Mouse (Mus musculus) hindbrain, embryonic 10.5 days (tissue): Measurements from ENCODE around the gene 4933415A04Rik. TPM values are rescaled to one million over a fixed set of nuclear protein-coding genes. Genes with fewer than 3 reads are reported as not detected.

Source experiments
- DNase-seq: peaks from one replicate; pipeline ENCODE4 v3.0.0-alpha.2; 2017; ENCODE audit warnings: low spot score
- H3K27ac ChIP-seq: fragments of 300-500 bp; sonication (generic); 2 replicates; pipeline ENCODE4 v1.5.1; 2016; ENCODE audit warnings: mild to moderate bottlenecking, moderate library complexity
- H3K27me3 ChIP-seq: fragments of 300-500 bp; sonication (generic); 2 replicates; pipeline ENCODE4 v1.6.1; 2016; ENCODE audit warnings: mild to moderate bottlenecking; ENCODE audit not compliant: poor library complexity, insufficient read depth, severe bottlenecking
- H3K36me3 ChIP-seq: fragments of 300-500 bp; sonication (generic); 2 replicates; pipeline ENCODE4 v1.6.1; 2016; ENCODE audit warnings: mild to moderate bottlenecking, moderate library complexity
- H3K4me1 ChIP-seq: fragments of 300-500 bp; sonication (generic); replicated peaks from 2 replicates; pipeline ENCODE4 v1.6.1; 2016; ENCODE audit warnings: mild to moderate bottlenecking
- H3K4me3 ChIP-seq: fragments of 300-500 bp; sonication (generic); 2 replicates; pipeline ENCODE4 v1.5.1; 2016; ENCODE audit warnings: mild to moderate bottlenecking, moderate library complexity
- H3K9me3 ChIP-seq: fragments of 300-500 bp; sonication (generic); 2 replicates; pipeline ENCODE4 v1.6.1; 2016; ENCODE audit warnings: mild to moderate bottlenecking, moderate library complexity
- WGBS: fragments of 180-500 bp; shearing (Covaris S2); methylation state at CpG from one replicate; pipeline ENCODE4 v1.1.7; 2016; 5-methylcytosine and 5-hydroxymethylcytosine counted together
- polyA plus RNA-seq: library from polyadenylated mRNA; unstranded; fragments of >200 nt; fragmentation: Nextera tagmentation; extraction: Ambion mirVana; gene quantifications from 2 replicates; pipeline ENCODE4 v1.2.1, GENCODE M21; 2016

Gene 4933415A04Rik
- polyA plus RNA-seq, 1 experiment from 2014 or later = 10.4 TPM

DNA sequence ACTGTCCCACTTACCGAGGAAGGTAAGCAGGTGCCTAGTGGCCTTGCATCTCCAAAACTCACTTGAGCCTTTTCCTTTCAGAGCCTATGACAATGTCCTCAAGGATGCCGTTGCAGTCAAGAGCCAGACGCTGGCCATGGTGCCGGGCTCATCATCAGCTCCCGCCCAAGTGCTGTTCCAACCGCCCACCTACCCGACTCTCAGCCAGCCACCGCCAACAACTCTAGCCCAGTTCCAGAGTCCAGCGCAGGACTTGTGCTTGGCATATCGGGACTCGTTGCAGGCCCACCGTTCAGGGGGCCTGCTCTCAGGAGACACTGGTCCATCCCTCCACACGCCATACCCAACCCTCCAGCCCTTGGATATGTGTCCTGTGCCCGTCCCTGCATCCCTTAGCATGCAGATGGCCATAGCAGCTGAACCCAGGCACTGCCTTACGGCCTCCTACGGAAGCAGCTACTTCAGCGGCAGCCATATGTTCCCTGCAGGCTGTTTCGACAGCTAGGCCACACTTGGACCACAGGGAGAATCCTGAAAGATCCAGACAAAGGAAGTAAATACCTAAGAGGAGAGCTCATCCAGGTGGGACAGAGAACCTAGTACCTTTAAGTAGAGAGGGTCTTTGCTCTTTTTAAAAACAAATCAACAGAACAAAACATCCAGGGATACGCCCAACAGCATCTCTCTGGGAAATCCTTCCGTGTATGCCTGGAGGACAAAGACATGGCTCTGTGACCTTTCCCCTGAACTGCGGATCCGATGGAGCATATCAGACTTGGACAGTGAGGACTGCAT lies 1.4 kb upstream of the 4933415A04Rik start:
- H3K9me3 ChIP-seq = no peaks in the 10 kb centered on the region
- no peaks in the 10 kb centered on the region for H3K27me3 ChIP-seq
- no peak for DNase-seq
- peaks cover 85% of the 10 kb centered on the region for H3K36me3 ChIP-seq
- peak overlapping the region; percentile 17 for H3K27ac ChIP-seq
- 88% methylated on average over 22 of the region's 22 CpGs for WGBS
- H3K4me3 ChIP-seq = no peak overlapping the region
- peaks cover 12% of the 10 kb centered on the region for H3K4me1 ChIP-seq

DNA sequence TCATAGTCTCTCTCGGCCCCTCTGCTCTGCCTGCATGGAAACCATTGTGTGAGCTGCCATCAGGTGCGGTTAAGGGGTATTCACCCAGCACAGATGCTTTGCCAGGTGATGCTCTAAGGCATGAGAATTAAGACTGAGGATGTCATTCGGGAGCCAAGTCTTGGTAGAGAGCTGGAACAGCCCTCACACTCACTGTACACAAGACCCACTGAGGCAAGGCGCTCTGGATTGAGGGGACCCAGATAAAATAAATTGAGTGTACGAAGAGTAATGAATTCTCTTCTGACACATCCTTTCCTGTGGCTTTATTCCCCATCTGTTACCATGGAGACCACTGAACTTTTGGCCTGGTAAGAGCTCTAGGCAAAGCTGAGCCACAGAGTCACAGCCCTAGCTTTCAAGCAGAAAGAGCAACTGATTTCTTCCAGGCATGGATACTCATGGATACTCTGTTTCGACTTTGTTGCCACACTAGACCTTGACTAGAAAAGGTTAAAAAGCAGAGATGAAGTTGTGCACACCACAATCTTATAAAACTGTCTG lies 2.8 kb downstream of the 4933415A04Rik start:
- DNase-seq = no peak
- H3K4me1 ChIP-seq = peaks cover 12% of the 10 kb centered on the region

DNA sequence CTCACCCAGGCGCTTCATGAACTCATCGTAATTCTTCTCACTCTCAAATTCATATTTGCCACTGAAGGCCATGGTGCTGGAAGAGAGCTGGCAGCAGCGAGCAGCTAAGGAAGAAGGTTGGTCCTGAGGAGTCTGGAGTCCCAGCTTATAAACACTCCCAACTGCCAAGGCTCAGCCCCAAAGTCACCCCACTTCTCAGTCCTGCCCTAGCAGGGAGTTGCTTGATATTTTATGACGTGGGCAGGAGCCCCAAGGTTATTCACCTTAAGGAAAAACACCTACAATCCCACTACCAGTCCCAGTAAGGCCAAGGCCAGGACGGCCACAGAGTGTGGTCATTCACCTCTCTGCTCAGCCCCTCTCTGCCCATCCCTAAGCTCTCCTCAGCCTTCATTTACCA lies 14.6 kb downstream of the 4933415A04Rik start, which contains the start of gene Fabp6:
Fabp6 (minus strand) TSS at position 101 of the 400 bp plus-strand sequence.
- WGBS = 90% methylated on average over 5 of the region's 5 CpGs
- Histone ChIP-seq H3K36me3 (no peaks in the 10 kb centered on the region), H3K9me3 (no peaks in the 10 kb centered on the region), H3K27ac (no peak within 1 kb of the TSS), H3K4me3 (no peak within 1 kb of the TSS), H3K27me3 (no peaks in the 10 kb centered on the region), H3K4me1 (no peaks in the 10 kb centered on the region)
- no peak for DNase-seq

More for the DNA sequence above, 2.8 kb downstream of the 4933415A04Rik start:
- H3K36me3 ChIP-seq = peaks cover 44% of the 10 kb centered on the region
- H3K4me3 ChIP-seq = no peak overlapping the region
- no peak overlapping the region for H3K27ac ChIP-seq
- no peaks in the 10 kb centered on the region for H3K9me3 ChIP-seq
- H3K27me3 ChIP-seq = no peaks in the 10 kb centered on the region
- 74% methylated on average over 6 of the region's 6 CpGs for WGBS

DNA sequence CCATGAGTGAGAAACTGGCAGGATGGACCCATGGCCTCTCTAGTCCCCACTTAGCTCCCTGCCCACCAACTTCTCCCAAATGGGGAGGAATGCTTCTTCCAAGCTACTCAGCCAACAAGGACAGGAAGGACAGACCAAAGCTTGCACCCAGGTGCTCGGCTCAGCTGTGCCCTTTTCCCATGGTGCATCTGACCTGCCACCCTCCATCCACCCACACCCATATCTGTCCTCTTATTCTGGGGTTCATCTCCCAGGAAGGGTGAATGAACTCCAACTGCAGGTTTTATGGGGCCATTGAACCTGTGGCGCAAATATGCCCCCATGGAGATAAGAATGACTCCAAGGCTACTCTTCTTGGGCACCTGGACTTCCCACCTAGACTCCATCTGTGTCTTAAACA lies 17.4 kb downstream of the 4933415A04Rik start:
- Histone ChIP-seq H3K36me3 (no peaks in the 10 kb centered on the region), H3K9me3 (no peaks in the 10 kb centered on the region), H3K4me3 (no peak overlapping the region), H3K27me3 (no peaks in the 10 kb centered on the region), H3K4me1 (no peaks in the 10 kb centered on the region), H3K27ac (no peak overlapping the region)
- DNase-seq = no peak
- WGBS = 93% methylated on average over 2 of the region's 2 CpGs

DNA sequence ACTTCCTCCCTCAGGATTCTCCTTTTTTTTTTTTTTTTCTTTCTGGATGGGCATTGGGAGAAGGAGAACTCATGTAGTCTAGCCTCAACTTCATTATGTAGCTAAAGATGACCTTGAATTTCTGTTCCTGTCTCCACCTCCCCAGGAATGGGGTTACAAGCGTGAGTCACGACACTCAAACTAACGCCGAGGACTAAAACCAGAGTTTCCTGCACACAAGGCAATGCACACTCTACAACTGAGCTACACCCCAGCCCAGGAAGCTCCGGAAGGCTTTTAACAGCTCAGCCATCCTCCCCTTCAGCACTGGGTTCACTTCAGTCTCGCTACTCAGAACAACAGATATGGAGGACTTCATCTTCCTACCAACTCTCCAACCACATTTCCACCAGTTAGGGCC lies 18.1 kb downstream of the 4933415A04Rik start:
- no peaks in the 10 kb centered on the region for H3K27me3 ChIP-seq
- H3K9me3 ChIP-seq = no peaks in the 10 kb centered on the region
- H3K4me1 ChIP-seq = no peaks in the 10 kb centered on the region
- no peak for DNase-seq
- no peak overlapping the region for H3K4me3 ChIP-seq
- H3K27ac ChIP-seq = no peak overlapping the region
- 91% methylated on average over 6 of the region's 6 CpGs for WGBS
- H3K36me3 ChIP-seq = no peaks in the 10 kb centered on the region

DNA sequence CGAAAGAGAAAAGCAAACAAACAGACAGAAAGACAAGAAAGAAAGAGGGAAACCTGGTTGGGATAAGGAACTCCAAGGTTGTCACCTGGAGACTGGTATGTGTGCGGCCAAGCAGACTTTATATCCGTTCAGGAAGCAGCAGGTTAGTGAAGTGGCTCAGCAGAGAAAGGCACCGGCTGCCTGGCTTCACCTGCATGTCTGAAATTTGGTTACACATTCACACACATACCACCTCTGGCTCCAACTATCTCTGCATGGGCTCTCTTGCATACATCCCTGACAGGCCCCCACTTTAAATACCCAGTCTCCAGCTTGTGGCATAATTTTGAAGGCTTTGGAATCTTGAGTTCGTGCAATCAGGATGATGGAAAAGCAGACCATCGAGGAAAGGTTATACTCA lies 19.0 kb downstream of the 4933415A04Rik start:
- H3K27ac ChIP-seq = no peak overlapping the region
- no peaks in the 10 kb centered on the region for H3K4me1 ChIP-seq
- H3K36me3 ChIP-seq = no peaks in the 10 kb centered on the region
- no peak for DNase-seq
- no peak overlapping the region for H3K4me3 ChIP-seq
- no peaks in the 10 kb centered on the region for H3K9me3 ChIP-seq
- 89% methylated on average over 6 of the region's 6 CpGs for WGBS
- H3K27me3 ChIP-seq = no peaks in the 10 kb centered on the region

DNA sequence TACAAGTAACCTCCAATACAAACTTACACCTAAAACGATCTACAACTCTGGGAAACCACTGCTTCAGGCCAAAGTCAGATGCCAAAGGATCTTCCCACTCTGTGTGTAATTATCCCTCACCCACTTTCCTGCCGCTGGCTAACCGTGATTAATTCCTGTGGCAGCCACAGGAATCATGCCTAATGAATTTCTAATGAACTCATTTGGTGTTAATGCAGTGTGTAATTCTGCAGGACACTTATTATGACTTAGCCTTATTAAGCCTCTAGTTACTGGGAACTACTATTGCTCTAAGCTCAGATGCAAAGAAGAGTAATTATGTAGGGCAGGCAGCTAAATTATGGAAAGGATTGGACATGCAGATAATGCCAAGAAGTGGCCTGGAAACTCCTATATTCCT lies 21.6 kb downstream of the 4933415A04Rik start:
- Histone ChIP-seq H3K9me3 (no peaks in the 10 kb centered on the region), H3K36me3 (no peaks in the 10 kb centered on the region), H3K4me3 (no peak overlapping the region), H3K4me1 (peaks cover 10% of the 10 kb centered on the region), H3K27ac (no peak overlapping the region), H3K27me3 (no peaks in the 10 kb centered on the region)
- DNase-seq = no peak
- 78% methylated on average over 3 of the region's 3 CpGs for WGBS

DNA sequence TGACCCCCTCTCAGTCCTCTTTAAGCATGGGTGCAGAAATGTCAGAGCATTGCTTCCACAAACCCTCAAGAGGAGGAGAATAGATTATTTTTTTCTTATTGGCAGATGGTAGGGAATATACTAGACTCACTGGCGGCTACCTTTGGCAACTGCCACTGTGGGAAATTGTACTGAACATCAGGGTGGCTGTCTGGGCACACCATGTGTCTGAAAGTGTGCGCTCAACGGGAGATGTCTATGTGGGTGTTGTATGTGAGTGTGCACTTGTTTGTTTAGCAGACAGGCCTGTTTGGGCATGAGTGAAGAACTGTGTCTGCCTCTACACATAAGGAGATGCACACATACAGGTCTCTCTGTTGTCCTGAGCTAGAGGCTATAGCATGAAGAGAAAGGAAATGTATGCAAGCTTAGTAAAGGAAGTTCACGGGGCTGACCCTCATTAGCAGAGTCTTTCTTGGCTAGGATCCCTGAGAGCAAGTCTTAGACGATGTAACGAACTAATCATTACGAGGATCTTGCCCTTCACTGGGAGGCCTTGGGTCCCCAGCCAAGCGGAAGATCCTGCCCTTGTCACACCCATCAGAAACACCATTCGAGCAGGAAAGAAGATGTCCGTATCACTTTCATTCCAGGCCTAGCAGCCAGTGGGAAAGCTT lies 23.3 kb downstream of the 4933415A04Rik start:
- Histone ChIP-seq H3K4me1 (peaks cover 10% of the 10 kb centered on the region), H3K9me3 (no peaks in the 10 kb centered on the region), H3K4me3 (no peak overlapping the region), H3K27ac (no peak overlapping the region), H3K27me3 (no peaks in the 10 kb centered on the region), H3K36me3 (no peaks in the 10 kb centered on the region)
- 86% methylated on average over 10 of the region's 10 CpGs for WGBS
- DNase-seq = no peak

DNA sequence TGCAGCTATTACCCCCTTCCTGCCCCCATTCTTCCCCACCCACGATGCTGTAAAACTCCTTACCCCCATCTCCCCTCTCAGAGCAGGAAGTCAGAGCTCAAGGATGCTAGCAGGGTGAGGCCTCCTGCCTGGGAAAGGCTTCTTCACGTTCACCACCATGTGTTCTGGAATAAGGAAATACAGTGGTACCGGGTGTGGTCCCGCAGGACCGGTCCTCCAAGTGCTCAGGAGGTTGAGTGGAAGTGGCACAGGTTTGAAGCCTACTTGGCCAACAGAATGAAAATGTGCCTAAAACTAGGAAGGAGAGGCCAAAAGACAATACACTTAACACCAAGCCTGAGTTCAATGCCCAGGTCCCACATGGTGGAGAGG lies 23.8 kb downstream of the 4933415A04Rik start:
- DNase-seq = no peak
- H3K4me1 ChIP-seq = peaks cover 10% of the 10 kb centered on the region
- 89% methylated on average over 5 of the region's 5 CpGs for WGBS
- no peak overlapping the region for H3K4me3 ChIP-seq
- no peaks in the 10 kb centered on the region for H3K27me3 ChIP-seq
- no peaks in the 10 kb centered on the region for H3K9me3 ChIP-seq
- H3K36me3 ChIP-seq = no peaks in the 10 kb centered on the region
- no peak overlapping the region for H3K27ac ChIP-seq

DNA sequence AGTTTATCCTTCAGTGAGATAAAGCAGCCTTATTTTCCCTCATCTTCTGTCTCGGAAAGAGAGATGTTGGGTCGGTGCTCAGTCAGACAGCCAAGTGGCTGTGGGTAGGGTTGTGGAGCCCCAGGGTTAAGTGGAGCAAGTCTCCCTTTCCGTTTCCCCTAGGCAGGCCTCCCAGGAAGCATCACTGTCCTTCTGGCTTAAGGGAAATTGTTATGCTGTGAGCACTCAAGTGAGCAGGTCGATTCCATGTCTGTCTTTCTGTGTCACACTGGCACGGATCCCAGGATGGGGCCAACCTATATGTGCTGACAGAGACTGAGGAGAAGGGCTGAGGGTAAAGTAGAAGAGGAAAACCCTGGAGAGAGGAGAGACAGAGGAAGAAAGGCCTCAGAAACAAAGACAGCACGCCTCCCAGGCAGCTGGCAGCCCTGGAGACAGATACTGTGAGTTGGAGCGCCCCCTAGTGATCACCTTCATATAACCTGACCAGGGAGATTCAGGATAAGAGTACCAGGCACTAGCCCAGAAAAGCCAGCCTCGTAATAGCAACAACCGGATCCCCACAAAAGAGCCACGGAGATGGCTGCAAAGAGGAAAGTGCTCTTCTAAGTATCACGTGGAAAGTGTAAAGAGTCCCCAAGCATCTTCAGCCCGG lies 26.1 kb downstream of the 4933415A04Rik start:
- DNase-seq = peak; percentile 90
- Histone ChIP-seq H3K27ac (peak overlapping the region; percentile 95), H3K36me3 (no peaks in the 10 kb centered on the region), H3K9me3 (no peaks in the 10 kb centered on the region), H3K4me3 (no peak overlapping the region), H3K27me3 (no peaks in the 10 kb centered on the region), H3K4me1 (peaks cover 19% of the 10 kb centered on the region)
- 27% methylated on average over 12 of the region's 12 CpGs for WGBS

DNA sequence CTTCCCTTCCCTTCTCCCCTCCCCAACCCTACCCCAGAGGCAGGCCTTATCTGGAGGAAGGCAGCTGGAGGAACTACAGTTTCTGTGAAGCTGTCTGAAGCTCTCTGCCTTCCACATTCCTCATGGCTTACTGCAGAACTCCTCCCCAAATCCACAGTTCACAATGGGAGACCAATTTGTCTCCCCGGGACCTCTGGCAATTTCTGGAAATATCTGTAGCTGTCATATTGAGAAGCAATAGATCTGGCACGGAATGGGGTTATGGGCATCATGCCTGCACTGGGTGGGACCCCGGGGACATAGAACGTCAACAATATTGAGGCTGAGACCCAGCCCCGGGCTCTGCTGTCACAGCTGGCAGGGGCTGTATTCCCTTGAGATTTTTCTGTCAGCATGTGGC lies 31.1 kb downstream of the 4933415A04Rik start:
- H3K36me3 ChIP-seq = no peaks in the 10 kb centered on the region
- DNase-seq = no peak
- 47% methylated on average over 5 of the region's 5 CpGs for WGBS
- no peaks in the 10 kb centered on the region for H3K9me3 ChIP-seq
- H3K4me1 ChIP-seq = peaks cover 22% of the 10 kb centered on the region
- no peak overlapping the region for H3K4me3 ChIP-seq
- H3K27ac ChIP-seq = peak overlapping the region; percentile 74
- H3K27me3 ChIP-seq = no peaks in the 10 kb centered on the region

DNA sequence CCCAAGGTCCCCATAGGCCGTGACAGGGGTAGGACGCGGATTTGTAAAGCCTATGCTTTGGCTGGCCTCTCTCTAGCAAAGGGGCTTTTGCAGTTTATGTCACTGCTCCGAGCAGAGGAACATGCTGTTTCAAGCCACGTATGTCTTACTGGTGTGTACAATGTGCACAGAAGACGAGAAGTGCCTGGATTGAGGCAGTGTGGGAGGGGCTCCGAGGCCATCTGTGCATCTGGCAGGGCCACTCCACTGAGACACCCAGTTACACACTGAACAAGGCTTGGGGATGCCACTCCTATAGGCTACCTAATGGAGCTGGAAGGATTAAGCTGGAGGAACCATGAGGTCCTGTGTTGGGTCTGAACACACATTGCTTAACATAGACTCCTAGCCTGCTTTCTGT lies 31.6 kb downstream of the 4933415A04Rik start:
- Histone ChIP-seq H3K27ac (peak overlapping the region; percentile 74), H3K4me1 (peaks cover 19% of the 10 kb centered on the region), H3K9me3 (no peaks in the 10 kb centered on the region), H3K4me3 (no peak overlapping the region), H3K36me3 (no peaks in the 10 kb centered on the region), H3K27me3 (no peaks in the 10 kb centered on the region)
- 59% methylated on average over 7 of the region's 7 CpGs for WGBS
- no peak for DNase-seq

DNA sequence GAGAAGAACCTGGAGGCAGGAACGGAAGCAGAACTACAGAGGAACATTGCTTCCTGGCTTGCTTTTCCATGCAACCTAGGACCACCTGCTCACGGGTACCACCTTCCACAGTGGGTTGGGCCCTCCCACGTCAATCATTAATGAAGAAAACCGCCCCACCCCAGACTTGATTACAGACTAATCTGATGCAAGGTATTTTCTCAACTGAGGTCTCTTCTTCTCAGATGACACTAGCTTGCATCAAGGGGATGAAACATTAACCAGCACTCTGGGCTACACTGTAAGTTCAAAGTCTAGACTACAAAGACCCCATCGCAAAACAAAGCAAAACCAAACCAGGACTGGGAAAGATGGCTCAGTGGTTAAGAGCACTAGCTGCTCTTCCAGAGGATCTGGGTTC lies 34.9 kb downstream of the 4933415A04Rik start:
- Histone ChIP-seq H3K4me3 (no peak overlapping the region), H3K27ac (no peak overlapping the region), H3K36me3 (no peaks in the 10 kb centered on the region), H3K9me3 (no peaks in the 10 kb centered on the region), H3K27me3 (no peaks in the 10 kb centered on the region), H3K4me1 (peaks cover 29% of the 10 kb centered on the region)
- WGBS = 87% methylated on average over 5 of the region's 5 CpGs
- DNase-seq = no peak
